Mouse (Mus musculus): Measurements from ENCODE around the gene Sp6. TPM values are rescaled to one million over a fixed set of nuclear protein-coding genes. Genes with fewer than 3 reads are reported as not detected.

Sp6 gene
- polyA plus RNA-seq, 1 experiment from 2014 or later = 0.62 TPM

GRCm38 (mm10) chr11:97031977-97032376, 18.8 kb downstream of the Sp6 start:
- ATAC-seq (ENCODE audit: low FRiP score, low read depth) = no peak
- Histone ChIP-seq H3K4me1 (replicated peaks) (peaks cover 14% of the 10 kb centered on the region), H3K27me3 (0 out of 2 replicates have a peak, but pooled peaks cover 2% of the 10 kb centered on the region), H3K9me3 (no peaks in the 10 kb centered on the region), H3K4me3 (no peak overlapping the region), H3K9ac (no peak overlapping the region), H3K4me2 (no peak overlapping the region), H3K36me3 (no peaks in the 10 kb centered on the region), H3K27ac (replicated peaks) (no peak overlapping the region)
- WGBS = 85% methylated on average over 12 of the region's 12 CpGs

DNA sequence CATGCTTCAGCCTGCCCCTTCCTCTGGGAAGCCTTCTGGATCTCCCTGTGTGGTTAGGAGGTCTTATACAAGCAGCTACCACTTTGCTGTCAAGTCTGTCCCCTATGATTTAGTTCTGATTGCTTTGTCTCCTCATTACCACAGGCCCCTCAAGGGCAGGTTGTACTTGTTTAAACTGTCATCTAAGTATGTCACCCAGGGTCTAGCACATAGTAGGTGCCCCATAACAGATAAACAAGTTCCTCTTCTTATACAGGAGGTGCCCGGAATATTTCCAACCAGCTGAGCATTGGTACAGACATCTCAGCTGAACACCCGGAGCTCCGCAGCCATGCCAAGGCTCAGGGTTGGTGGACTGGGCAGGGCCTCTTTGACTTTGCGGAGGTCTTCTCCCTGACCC, 19.3 kb downstream of the Sp6 start:
- no peak overlapping the region for H3K4me3 ChIP-seq
- WGBS = 92% methylated on average over 4 of the region's 4 CpGs
- no peak overlapping the region for H3K4me2 ChIP-seq
- H3K27me3 ChIP-seq = 0 out of 2 replicates have a peak, but pooled peaks cover 2% of the 10 kb centered on the region
- no peaks in the 10 kb centered on the region for H3K9me3 ChIP-seq
- no peaks in the 10 kb centered on the region for H3K36me3 ChIP-seq
- H3K4me1 ChIP-seq (replicated peaks) = peaks cover 14% of the 10 kb centered on the region
- H3K27ac ChIP-seq (replicated peaks) = no peak overlapping the region
- no peak overlapping the region for H3K9ac ChIP-seq
- ATAC-seq (ENCODE audit: low FRiP score, low read depth) = no peak

GRCm38 (mm10) chr11:97033781-97034180, 20.6 kb downstream of the Sp6 start:
- peaks cover 14% of the 10 kb centered on the region for H3K4me1 ChIP-seq (replicated peaks)
- H3K4me3 ChIP-seq = no peak overlapping the region
- WGBS = 92% methylated on average over 4 of the region's 4 CpGs
- H3K36me3 ChIP-seq = no peaks in the 10 kb centered on the region
- H3K9me3 ChIP-seq = no peaks in the 10 kb centered on the region
- no peaks in the 10 kb centered on the region for H3K27me3 ChIP-seq
- no peak overlapping the region for H3K4me2 ChIP-seq
- H3K27ac ChIP-seq (replicated peaks) = no peak overlapping the region
- no peak for ATAC-seq (ENCODE audit: low FRiP score, low read depth)
- H3K9ac ChIP-seq = no peak overlapping the region

GRCm38 (mm10) chr11:97036141-97036540, 22.9 kb downstream of the Sp6 start:
- Histone ChIP-seq H3K27me3 (no peaks in the 10 kb centered on the region), H3K4me3 (no peak overlapping the region), H3K36me3 (no peaks in the 10 kb centered on the region), H3K4me2 (no peak overlapping the region), H3K4me1 (replicated peaks) (peaks cover 6% of the 10 kb centered on the region), H3K27ac (replicated peaks) (no peak overlapping the region), H3K9me3 (no peaks in the 10 kb centered on the region), H3K9ac (no peak overlapping the region)
- 81% methylated on average over 5 of the region's 5 CpGs for WGBS
- no peak for ATAC-seq (ENCODE audit: low FRiP score, low read depth)

- Histone ChIP-seq H3K36me3 (no peaks in the 10 kb centered on the region; the same call in 1 of the 2 replicates), H3K27me3 (no peaks in the 10 kb centered on the region), H3K9ac (no peak overlapping the region), H3K4me1 (replicated peaks) (peaks cover 16% of the 10 kb centered on the region), H3K9me3 (no peaks in the 10 kb centered on the region), H3K4me3 (no peak overlapping the region), H3K4me2 (no peak overlapping the region), H3K27ac (replicated peaks) (no peak overlapping the region)
- WGBS = 69% methylated on average over 7 of the region's 7 CpGs
- ATAC-seq (ENCODE audit: low FRiP score, low read depth) = no peak
These were observed 25.7 kb downstream of the Sp6 start for GRCm38 (mm10) chr11:97038881-97039280.

DNA sequence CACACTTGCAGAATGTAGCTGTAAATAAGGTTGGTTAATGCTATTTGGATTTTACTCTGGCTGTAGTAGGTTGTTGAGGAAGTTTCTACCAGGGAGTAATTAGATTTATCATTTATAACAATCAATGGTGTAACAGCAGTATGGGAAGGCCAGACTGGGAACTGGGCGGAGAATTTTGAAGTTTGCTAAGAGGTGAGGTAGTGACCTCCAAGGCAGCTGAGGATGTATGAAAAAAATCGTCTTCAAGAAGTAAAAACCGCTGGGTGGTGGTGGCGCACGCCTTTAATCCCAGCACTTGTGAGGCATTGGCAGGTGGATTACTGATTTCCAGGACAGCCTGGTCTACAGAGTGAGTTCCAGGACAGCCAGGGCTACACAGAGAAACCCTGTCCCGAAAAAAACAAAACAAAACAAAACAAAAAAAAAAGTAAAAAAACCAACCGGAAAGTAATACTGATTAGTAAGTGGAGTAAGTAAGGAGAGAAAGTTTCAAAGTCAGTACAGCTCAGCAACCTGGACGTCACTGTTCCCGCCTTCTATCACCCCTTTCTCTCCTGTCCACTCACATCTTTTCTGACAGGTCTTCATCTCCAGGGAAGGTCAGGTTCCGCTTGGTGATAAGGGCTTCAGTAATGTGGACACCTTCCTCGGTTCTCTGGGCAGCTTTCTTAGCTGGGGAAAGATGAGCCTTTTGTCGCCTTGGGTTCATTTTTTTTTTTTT, 27.3 kb downstream of the Sp6 start:
- 49% methylated on average over 12 of the region's 12 CpGs for WGBS
- H3K36me3 ChIP-seq = peaks cover 6% of the 10 kb centered on the region; the same call in 1 of the 2 replicates
- peak overlapping the region; percentile 96 for H3K4me3 ChIP-seq
- 0 out of 2 replicates have a peak overlapping the region, but pooled peaks have one; percentile 54 for H3K9ac ChIP-seq
- peak overlapping the region; percentile 89 for H3K4me2 ChIP-seq
- H3K9me3 ChIP-seq = no peaks in the 10 kb centered on the region
- ATAC-seq (ENCODE audit: low FRiP score, low read depth) = no peak
- H3K4me1 ChIP-seq (replicated peaks) = peaks cover 16% of the 10 kb centered on the region
- peak overlapping the region; percentile 72; the same call in 1 of the 2 replicates for H3K27ac ChIP-seq (replicated peaks)
- no peaks in the 10 kb centered on the region for H3K27me3 ChIP-seq

DNA sequence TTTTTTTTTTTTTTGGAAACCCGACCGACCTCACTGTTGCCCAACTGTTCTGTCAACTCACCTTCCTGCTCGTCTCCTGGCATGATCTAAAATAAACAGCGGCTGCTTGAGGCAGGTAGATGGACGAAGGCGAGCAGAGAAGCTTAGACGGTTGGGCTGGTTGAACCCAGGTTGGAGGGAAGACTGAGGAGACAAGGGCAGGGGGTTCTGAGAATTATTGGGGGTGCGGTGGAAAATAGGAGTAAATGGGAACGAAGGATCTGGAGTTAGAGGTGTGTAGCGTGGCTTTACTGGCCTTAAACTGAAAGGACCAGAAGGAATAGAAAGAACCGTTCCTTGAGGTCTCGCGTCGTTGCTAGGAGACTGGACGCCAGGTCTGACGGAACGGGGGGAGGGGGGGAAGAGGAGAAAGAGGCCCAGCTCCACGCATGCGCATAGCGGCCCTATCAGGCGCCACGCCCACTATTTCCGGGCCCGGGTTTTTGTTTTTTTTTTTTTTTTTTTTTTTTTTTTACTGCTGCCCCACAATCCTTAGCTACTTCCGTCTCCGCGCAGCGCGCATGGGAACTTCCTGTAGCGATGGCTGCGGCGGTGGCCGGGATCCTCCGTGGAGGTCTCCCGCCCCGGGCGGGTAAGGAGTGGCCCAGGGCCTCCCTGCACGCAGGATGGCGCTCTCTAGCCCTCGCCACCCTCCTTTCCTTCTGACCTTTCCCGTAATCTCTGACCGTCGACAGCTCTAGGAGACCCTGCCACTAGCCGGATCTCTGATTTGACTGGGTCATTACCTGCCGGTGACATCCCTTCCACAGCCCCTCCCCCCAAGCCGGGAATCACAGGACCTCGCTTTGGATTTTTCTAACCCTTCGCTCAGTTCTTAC, 28.1 kb downstream of the Sp6 start, which contains the start of the genes Lrrc46 and Mrpl10:
Gene Lrrc46, minus strand, starts transcription at position 386 of the 878 bp plus-strand sequence.
Gene Mrpl10, plus strand, starts transcription at position 539 of the 878 bp plus-strand sequence.
- ATAC-seq (ENCODE audit: low FRiP score, low read depth) = peak; percentile 95

GRCm38 (mm10) chr11:97044902-97045301, 31.7 kb downstream of the Sp6 start:
- Histone ChIP-seq H3K4me3 (no peak overlapping the region), H3K9ac (no peak overlapping the region), H3K27me3 (no peaks in the 10 kb centered on the region), H3K4me1 (replicated peaks) (peaks cover 16% of the 10 kb centered on the region), H3K27ac (replicated peaks) (no peak overlapping the region), H3K36me3 (peaks cover 13% of the 10 kb centered on the region; the same call in 1 of the 2 replicates), H3K9me3 (no peaks in the 10 kb centered on the region), H3K4me2 (no peak overlapping the region)
- ATAC-seq (ENCODE audit: low FRiP score, low read depth) = no peak
- 93% methylated on average over 8 of the region's 8 CpGs for WGBS

More for the DNA sequence above, 28.1 kb downstream of the Sp6 start, which contains the start of the genes Lrrc46 and Mrpl10:
- Histone ChIP-seq H3K9ac (peak within 1 kb of the TSS; percentile 91), H3K4me1 (replicated peaks) (peaks cover 16% of the 10 kb centered on the region), H3K4me3 (peak within 1 kb of the TSS; percentile 96), H3K36me3 (peaks cover 10% of the 10 kb centered on the region; the same call in 1 of the 2 replicates), H3K27me3 (no peaks in the 10 kb centered on the region), H3K27ac (replicated peaks) (peak within 1 kb of the TSS; percentile 88), H3K9me3 (no peaks in the 10 kb centered on the region), H3K4me2 (peak within 1 kb of the TSS; percentile 89)
- WGBS = under 1% methylated on average over 47 of the region's 48 CpGs

DNA sequence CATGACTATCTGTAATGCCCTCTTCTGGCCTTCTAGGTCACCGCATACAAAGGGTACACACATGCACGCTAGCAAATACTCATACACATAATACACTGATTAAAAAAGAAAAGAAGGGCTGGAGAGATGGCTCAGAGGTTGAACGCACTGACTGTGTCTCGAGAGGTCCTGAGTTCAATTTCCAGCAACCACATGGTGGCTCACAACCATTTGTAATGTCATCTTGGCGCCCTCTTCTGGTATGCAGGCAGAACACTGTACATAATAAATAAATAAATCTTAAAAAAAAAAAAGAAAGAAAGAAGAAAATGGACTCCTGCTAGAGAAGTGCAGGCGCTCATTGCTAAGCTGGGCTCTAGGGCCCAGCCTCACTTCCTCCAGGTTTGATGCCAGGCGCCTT, 32.7 kb downstream of the Sp6 start:
- Histone ChIP-seq H3K27me3 (no peaks in the 10 kb centered on the region), H3K36me3 (peaks cover 13% of the 10 kb centered on the region; the same call in 1 of the 2 replicates), H3K4me3 (no peak overlapping the region), H3K27ac (replicated peaks) (no peak overlapping the region), H3K9ac (no peak overlapping the region), H3K9me3 (no peaks in the 10 kb centered on the region), H3K4me1 (replicated peaks) (peaks cover 19% of the 10 kb centered on the region), H3K4me2 (no peak overlapping the region)
- 81% methylated on average over 7 of the region's 7 CpGs for WGBS
- ATAC-seq (ENCODE audit: low FRiP score, low read depth) = no peak

DNA sequence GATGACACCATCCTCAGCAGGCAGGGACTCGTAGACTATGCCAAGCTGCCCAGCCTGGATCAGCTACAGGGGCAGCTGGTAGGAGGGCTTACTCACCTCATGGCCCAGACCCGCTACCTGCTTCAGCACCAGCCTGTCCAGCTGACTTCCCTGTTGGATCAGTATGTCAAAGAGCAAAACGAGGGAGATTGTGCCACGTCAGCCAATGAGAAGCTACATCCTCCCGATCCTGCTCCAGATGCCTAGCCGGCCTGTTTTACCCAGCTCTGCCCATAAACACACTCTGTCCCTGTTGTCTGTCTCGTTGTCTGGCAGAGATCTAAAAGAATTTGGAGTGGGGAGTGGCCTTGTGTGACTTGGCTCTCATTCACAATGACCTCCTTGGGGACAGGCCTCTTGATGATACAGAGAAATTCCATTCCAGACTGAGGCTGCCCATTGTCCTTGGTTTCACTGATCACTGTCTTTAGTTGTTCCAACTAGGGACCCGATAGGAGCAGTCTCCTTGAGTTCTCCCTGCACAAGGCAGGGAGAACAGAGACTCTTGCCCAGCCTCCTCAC, 35.0 kb downstream of the Sp6 start:
- Histone ChIP-seq H3K4me2 (no peak overlapping the region), H3K9me3 (no peaks in the 10 kb centered on the region), H3K27ac (replicated peaks) (no peak overlapping the region), H3K27me3 (no peaks in the 10 kb centered on the region), H3K4me3 (no peak overlapping the region), H3K9ac (no peak overlapping the region), H3K4me1 (replicated peaks) (peaks cover 25% of the 10 kb centered on the region), H3K36me3 (peaks cover 20% of the 10 kb centered on the region)
- 81% methylated on average over 8 of the region's 8 CpGs for WGBS
- ATAC-seq (ENCODE audit: low FRiP score, low read depth) = no peak

- no peak overlapping the region for H3K9ac ChIP-seq
- 78% methylated on average over 6 of the region's 6 CpGs for WGBS
These were observed 36.4 kb downstream of the Sp6 start for GRCm38 (mm10) chr11:97049492-97050085.

More at GRCm38 (mm10) chr11:97049492-97050085, 36.4 kb downstream of the Sp6 start:
- Histone ChIP-seq H3K27me3 (no peaks in the 10 kb centered on the region), H3K4me2 (no peak overlapping the region), H3K9me3 (no peaks in the 10 kb centered on the region), H3K4me3 (no peak overlapping the region), H3K27ac (replicated peaks) (no peak overlapping the region), H3K36me3 (peaks cover 31% of the 10 kb centered on the region), H3K4me1 (replicated peaks) (peaks cover 25% of the 10 kb centered on the region)
- no peak for ATAC-seq (ENCODE audit: low FRiP score, low read depth)

Data from hindbrain, embryonic 15.5 days (tissue).